Mouse (Mus musculus): ENCODE measurements at regions not wholly inside any gene's neighbourhood (a gene's known extent, or its start where the extent isn't known, plus 50 kb on each side); places are given as distances from the start of the nearest gene placed in this dataset.

DNA sequence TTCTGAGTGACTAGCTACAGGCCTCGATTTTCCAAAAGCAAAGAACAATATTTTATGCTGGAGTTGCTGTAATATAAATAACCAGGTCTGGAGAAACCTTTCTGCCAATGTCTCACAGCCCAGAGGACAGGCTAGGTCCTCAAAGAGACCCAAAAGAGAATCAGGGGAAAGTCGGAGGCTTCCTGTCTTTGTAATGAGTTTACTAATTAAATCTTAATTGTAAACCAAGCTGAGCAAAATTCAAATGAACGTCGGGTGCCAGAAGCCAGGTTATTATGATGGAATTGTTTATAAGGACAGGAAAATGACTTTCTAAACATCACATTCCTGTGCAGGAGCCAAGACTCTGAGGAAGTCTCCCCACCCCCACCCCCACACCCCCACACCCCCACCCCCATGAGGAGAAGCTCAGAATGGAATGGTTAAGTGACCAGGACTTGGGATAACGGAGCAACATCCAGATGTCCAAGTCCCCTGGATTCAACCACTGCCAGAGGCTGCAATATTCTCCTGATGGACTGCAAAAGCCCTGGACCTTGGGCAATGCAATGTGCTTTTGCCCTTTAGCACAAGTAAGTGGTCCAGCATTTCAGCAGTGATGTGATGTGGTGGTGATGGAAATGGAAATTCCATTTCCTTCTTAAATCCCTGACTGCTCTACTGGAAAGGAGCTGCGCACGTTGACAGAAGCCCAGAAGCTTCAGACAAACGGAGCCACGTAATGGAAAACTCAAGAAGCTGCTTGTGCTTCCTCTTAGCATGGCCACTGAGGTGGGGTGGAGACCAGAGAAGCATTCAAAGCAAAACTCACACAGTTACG is 333.1 kb upstream of the 4930412O13Rik start:
- no peak for DNase-seq (ENCODE audit: low read depth, low spot score)
- Histone ChIP-seq H3K36me3 (ENCODE audit: control insufficient read depth in 1 of 2, insufficient read depth in 2 of 2, low read length in 2 of 2) (no peaks in the 10 kb centered on the region), H3K4me1 (ENCODE audit: control insufficient read depth in 1 of 2, insufficient read depth in 2 of 2, low read length in 2 of 2) (no peaks in the 10 kb centered on the region), H3K9me3 (replicated peaks; ENCODE audit: insufficient read depth, low read length) (no peaks in the 10 kb centered on the region), H3K4me3 (ENCODE audit: control insufficient read depth in 1 of 2, insufficient read depth in 1 of 2, low read depth in 2 of 2, low read length in 2 of 2) (no peak overlapping the region), H3K27ac (ENCODE audit: control insufficient read depth, low read depth, low read length) (no peak overlapping the region), H3K79me2 (ENCODE audit: control insufficient read depth, insufficient read depth, low read length, poor library complexity) (no peaks in the 10 kb centered on the region), H3K27me3 (ENCODE audit: control insufficient read depth in 1 of 2, insufficient read depth in 2 of 2, low read length in 2 of 2) (no peaks in the 10 kb centered on the region; a peak in 1 of 4 replicates), H3K9ac (ENCODE audit: control insufficient read depth, low read depth, low read length, poor library complexity, severe bottlenecking) (no peak overlapping the region)
- TF ChIP-seq MXI1 (IDR thresholded peaks at IDR 0.05; ENCODE audit: low read depth, low read length), result no peak
- no peak for TF ChIP-seq SMC3 (IDR thresholded peaks at IDR 0.05; ENCODE audit: low read depth, low read length)
- TF ChIP-seq UBTF (IDR thresholded peaks at IDR 0.05; ENCODE audit: borderline replicate concordance, insufficient read depth, low read depth, low read length), result no peak
- TF ChIP-seq CHD1 (IDR thresholded peaks at IDR 0.05; ENCODE audit: low read depth, low read length), result no peak
- no peak for TF ChIP-seq MAX (IDR thresholded peaks at IDR 0.05; ENCODE audit: low read length)
- no peak for TF ChIP-seq EP300 (IDR thresholded peaks at IDR 0.05; ENCODE audit: low read depth in 1 of 2, low read length in 2 of 2)
- no peak for TF ChIP-seq TAL1 (IDR thresholded peaks at IDR 0.05; ENCODE audit: low read length)
- TF ChIP-seq MYB (IDR thresholded peaks at IDR 0.05; ENCODE audit: low read depth, low read length), result no peak
- no peak for TF ChIP-seq POLR2AphosphoS2 (IDR thresholded peaks at IDR 0.05; ENCODE audit: low read length)
- TF ChIP-seq HCFC1 (IDR thresholded peaks at IDR 0.05; ENCODE audit: low read depth, low read length), result no peak
- no peak for TF ChIP-seq RCOR1 (IDR thresholded peaks at IDR 0.05; ENCODE audit: low read depth, low read length)

DNA sequence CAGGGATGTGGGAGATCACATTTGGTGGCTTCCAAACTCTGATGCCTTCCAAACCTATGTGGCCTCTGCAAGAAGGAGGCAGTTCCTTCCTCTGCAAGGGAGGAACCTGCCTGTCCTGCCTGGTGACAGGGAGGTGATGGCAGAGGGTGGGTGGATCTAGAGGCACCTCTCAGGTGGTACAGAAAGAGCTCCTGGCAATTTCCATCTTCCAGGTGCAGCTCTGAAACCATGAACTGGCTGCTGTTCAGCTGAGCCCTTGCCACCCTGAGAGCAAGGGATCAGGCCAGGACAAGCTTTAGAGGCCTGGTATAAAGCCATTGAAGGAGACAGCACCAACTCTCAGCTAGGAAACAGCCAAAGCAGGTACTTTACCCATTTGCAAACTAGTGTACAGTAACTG is 327.7 kb upstream of the 4930412O13Rik start:
- Histone ChIP-seq H3K27ac (ENCODE audit: control insufficient read depth, low read depth, low read length) (no peak overlapping the region), H3K9ac (ENCODE audit: control insufficient read depth, low read depth, low read length, poor library complexity, severe bottlenecking) (no peak overlapping the region), H3K36me3 (ENCODE audit: control insufficient read depth in 1 of 2, insufficient read depth in 2 of 2, low read length in 2 of 2) (no peaks in the 10 kb centered on the region), H3K4me1 (ENCODE audit: control insufficient read depth in 1 of 2, insufficient read depth in 2 of 2, low read length in 2 of 2) (no peaks in the 10 kb centered on the region), H3K27me3 (ENCODE audit: control insufficient read depth in 1 of 2, insufficient read depth in 2 of 2, low read length in 2 of 2) (no peaks in the 10 kb centered on the region), H3K4me3 (ENCODE audit: control insufficient read depth in 1 of 2, insufficient read depth in 1 of 2, low read depth in 2 of 2, low read length in 2 of 2) (no peak overlapping the region), H3K9me3 (replicated peaks; ENCODE audit: insufficient read depth, low read length) (no peaks in the 10 kb centered on the region), H3K79me2 (ENCODE audit: control insufficient read depth, insufficient read depth, low read length, poor library complexity) (no peaks in the 10 kb centered on the region)
- no peak for DNase-seq (ENCODE audit: low read depth, low spot score)
- TF ChIP-seq SIN3A (IDR thresholded peaks at IDR 0.05; ENCODE audit: low read length) (no peak), USF2 (IDR thresholded peaks at IDR 0.05; ENCODE audit: borderline replicate concordance in 1 of 2, insufficient read depth in 1 of 2, low read depth in 1 of 2, low read length in 2 of 2) (no peak), ZKSCAN1 (IDR thresholded peaks at IDR 0.05; ENCODE audit: low read depth, low read length) (no peak)
